Mouse (Mus musculus) adipocyte (in vitro differentiated cells): ENCODE results near the gene Prkar1b.

Source experiments
- DNase-seq: peaks from one replicate; pipeline ENCODE4 v3.0.0-alpha.2; 2016; ENCODE audit warnings: low spot score

Prkar1b gene

DNA sequence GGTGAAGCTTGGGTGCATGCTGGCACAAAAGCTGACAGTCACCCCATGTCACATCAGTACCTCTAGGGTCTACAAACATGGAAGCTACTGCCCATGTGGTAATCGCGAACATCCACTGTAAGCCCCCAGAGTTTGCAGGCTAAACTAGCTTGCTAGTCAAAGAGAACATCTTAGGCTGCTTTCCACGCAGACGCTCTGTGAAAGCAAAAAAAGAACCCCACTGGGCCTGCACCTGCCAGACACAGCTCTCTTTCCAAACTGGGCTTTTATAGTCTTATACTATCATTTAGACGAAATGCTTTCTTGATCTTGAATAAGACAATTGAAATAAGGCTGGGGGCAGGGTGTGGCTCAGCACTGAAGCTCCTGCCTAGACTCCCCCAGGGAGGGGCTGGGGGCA is 88.1 kb downstream of the Prkar1b start:
- DNase-seq: no peak

DNA sequence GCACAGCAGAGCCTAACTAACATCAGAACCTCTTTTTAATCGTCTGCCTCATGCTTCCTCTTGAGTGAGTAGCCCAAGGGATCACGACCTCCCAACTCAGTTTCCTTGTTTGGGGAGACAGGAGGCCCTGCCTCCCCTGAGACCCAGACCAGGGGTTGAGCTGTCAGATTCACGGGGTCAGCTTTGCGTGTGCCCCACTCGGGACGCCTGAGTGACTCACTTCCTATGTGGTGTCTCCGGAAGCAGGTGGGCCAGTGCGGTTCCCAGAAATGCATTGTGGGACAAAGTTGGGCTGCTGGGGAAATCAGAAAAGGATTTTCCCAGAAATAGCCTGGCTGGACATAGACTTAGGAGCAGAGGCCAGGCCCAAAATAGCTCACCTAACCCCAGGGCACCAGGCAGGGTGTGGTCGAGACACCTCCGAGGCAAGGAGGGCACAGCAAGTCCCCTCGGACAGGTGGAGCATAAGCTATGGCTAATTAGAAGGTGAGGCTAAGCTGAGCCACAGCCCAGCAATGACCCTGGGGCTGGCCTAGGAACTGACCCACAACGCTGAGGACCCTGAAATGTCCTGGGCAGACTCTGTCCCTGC is 89.2 kb downstream of the Prkar1b start:
- DNase-seq: no peak

DNA sequence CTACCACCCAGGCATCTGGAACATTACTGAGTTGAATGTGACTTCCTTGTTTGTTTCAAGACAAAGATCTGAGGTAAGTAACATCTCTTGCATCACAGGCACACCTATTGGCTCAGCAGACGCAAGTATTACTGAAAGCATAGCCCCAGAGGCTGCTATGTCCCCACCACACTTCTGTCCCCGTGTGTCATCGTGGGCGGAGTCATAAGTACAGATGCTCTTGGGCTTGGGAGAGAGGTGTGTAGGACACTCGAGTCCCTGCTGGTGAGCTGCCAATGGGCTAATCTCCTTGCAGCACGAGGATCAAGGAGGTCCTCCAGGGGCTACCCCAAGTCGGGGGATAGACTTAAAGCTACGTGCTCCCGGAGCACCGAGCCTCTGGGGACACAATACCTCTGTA is 96.6 kb downstream of the Prkar1b start:
- no peak for DNase-seq

DNA sequence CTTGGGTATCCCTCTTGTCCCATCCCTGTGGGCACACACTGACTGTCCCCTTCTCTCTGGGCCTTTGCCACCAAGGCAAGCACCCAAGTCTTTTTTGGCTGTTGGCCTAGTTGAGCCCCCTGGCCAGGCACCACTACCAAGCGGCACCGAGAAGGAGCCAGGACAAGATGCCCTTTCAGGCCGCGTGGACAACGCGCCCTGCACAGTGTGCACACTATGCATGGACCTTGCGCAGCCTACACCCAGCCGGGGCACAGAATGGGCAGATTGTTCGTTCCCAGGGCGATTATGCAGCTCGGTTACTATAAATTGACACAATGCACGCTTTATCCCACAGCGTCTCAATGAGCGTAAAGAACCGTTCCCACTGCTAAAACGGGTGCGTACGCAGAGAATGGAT is 98.5 kb downstream of the Prkar1b start:
- DNase-seq: no peak

DNA sequence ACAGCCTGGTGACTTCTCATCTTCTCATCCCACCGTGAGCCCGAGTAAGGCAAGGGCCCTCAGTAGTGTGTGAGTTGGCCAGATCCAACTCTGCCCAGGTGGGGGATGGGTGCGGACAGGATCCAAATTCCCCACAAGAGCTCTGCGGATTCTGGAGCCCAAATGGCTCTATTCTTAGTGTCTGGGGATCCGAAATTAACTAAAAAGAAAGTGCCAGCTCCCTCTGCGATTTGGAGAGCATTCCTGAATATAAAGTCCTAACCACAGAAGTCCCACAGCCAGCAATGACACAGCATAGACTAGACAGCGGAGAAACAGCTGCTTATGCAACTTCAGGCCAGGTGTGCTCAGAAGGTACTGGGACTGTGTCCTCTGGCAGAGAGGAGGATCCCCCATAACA is 100.4 kb downstream of the Prkar1b start:
- no peak for DNase-seq

DNA sequence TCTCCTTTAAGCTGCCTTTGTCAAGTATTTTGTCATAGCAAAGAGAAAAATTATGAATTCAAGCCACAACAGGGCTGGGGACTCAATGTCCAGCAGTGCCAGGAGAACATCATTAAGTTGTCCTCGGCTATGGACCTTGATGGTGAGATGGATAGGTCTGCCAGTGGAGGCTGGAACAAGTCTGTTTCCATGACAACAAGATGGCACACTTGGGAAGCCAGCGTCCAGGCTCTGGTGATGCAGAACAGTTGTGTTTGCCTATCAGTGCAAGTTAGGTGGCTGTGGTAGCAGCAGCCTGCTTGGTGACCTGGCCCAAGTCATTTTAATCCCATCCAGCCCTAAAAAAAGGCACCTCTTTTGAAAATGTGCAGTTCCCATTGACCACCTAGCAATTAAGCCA is 102.6 kb downstream of the Prkar1b start:
- no peak for DNase-seq

DNA sequence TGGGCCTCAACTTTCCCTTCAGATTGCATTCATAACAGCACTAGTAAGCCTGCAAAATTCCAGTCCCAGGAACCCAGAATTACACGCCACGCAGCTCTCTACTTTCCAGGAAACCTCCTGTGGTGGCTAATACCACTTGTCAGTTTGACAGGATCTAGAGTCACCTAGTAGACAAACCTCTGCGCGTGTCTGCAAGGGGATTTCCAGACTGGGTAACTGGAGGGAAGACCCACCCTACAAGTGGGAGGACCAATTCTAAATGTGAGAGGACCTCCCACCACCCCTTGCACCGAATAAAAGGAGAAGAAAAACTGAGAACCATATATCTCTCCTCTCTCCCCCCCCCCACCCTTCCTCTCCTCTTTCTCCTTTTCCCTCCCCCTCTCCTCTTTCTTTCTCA is 103.2 kb downstream of the Prkar1b start:
- DNase-seq: no peak

DNA sequence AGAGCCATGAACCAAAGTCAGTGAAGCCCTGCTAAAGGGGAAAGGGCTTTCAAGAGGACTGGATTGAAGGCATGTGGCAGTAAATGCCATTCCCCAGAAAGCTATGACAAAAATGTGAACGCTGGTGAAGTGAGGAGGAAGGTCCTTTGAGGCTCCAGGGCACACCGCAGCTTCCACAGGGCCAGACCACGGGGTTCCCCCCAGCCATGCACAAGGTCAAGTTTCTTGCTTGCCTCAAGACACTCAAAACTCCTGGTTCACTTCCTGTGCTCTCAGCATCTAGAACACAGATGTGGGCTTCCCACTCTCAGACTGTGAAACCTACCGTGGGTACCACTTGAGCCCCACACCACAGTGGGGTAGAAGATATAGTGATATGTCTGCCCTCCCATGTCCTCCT is 106.3 kb downstream of the Prkar1b start:
- no peak for DNase-seq

DNA sequence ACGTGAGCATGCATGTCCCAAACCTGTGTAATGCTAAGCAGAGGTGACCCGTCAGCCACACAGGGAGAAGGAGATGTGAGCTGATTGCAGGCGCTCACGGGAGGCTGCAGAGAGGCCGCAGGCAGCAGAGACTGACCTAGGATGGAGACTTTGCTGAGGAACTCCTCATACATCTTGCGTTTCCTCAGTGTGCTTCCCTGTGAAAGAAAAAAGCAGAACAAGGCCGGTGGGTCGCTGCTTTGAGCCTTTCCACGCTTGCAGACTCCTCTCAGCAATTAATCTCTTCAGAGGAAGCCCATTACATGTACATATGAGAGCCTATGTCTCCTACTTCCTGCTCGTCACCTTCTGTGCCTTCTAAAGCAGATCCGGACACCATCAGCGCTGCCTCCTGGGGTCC is 107.5 kb downstream of the Prkar1b start:
- DNase-seq: no peak

DNA sequence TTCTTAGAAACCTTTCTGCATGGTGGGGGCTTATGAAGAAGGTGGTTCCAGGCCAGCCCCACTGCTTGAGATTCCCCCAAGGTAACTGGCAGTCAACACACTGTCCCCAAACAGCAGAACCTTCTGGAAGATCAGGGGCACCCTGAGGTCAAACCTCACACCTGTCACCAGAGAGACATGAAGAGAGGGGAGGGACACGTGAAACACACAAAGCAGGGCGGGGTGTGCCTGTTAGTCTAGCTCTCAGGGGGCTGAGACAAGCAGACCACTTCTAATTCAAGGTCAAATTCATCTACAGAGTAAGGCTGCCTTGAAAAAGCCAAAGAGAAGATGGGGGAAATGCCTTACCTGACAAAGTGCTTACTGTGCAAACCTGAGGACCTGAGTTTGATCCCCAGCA is 114.6 kb downstream of the Prkar1b start:
- no peak for DNase-seq

DNA sequence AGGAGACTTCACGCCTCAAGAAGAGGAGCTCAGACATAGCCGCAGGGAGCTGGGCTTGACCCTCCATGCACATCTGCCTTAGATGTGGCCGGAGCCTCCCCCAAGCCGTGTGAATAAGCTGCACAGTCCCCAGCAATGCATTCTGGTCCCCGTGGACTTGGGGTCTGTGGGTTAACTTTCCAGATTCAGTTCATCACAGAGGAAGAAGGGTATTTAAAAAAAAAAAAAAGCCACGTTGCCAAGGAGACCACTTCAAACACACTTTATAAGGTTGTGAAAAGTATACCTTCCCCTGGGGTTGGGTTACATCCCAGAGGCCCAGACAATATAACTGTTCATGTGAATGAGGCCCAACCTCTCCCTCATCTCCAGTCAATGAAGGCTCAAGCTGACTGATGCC is 115.1 kb downstream of the Prkar1b start:
- DNase-seq: no peak

DNA sequence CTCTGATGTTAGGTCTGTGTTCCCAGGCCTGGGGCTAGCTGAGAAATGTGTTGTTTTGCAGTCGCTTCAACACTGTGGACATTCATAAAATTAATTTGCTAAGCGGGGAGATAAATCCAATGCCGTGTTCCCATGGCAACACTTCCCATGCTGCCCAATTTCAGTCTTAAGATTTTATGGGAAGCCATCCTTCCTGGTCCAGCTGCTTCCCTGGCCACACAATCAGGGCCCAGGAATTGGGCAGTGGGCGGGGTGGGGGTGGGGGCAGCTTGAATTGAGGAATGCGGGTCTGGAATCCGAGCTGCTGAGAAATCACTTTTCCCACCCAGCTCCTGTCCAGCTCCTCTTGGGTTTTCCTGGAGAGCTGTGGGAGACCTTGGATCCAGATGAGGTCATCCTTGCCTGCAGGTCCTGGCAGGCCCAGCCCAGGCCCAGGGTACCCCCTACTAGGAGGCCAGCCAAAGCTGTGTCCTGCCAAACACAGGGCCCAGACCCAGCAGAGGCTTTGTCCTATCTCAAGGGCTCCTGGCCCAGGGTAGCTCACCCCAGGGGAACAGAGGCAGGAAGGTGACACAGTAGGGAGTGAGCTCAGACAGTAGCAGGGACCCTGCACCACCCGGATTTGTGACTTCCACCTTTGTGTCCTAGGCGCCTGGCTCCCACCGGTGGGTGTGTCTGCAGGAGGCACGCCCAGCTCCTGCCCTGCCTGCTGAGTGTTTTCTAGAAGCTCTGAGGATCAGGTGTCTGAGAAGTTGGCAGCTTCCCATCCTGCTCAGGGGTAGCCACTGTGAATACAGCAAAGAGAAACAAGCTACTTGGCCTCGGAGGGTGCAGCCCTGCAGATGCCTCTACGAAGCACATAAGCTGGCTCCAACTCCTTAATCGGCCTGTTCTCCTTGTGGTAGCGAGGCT is 116.1 kb downstream of the Prkar1b start:
- DNase-seq: peak; percentile 36

DNA sequence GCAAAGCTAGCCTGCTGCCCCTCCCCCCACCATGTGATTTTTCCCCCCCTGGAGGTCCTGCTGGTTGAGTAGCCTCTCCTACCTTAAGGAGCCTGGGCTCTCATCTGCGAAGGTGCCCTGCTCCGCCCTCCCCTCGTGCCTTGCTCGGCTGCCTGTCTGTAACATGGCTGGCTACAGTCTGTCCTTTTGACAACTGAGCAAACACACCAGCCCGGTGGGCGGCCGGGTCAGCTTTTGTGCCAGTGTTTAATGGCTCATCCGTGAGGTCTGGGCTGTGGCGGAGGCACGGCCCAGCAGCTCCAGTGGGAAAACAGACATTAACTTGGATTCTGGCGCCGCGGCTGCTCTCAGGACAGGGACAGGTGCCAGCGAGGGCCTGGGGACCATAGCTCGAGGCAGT is 122.2 kb downstream of the Prkar1b start:
- DNase-seq: no peak

DNA sequence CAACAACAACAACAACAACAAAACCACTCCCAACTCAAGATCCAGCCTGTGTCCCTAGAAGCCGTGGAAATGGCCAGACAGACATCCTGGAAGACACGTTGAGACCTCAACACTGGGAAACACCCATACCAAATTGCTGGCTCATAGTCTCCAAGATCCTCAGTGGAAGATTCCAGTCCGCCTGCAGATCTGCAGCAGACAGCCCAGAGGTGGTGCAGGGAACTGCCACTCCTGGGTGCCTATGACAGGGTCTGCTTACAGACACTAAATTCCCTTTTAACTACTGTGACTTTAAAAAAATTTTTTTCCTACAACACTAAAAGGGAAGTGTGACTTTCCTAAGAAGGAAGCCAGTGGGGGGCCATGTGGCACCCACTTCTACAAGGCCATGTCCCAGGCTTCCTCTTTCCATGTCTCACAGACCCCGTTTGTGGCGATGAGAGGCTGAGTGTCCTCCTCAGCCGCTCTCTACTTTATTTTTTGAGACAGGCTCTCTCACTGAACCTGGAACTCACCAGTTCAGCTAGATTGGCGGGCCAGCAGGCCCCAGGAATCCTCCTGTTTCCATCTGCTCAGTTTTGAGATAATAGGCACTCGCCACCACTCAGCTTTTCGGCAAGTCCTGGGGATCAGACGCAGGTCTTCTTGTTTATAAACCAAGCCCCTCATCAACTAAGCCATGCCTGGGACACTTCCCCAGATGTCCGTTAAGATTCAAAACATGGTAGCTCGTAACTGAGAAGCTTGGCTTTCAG is 125.3 kb downstream of the Prkar1b start:
- no peak for DNase-seq

DNA sequence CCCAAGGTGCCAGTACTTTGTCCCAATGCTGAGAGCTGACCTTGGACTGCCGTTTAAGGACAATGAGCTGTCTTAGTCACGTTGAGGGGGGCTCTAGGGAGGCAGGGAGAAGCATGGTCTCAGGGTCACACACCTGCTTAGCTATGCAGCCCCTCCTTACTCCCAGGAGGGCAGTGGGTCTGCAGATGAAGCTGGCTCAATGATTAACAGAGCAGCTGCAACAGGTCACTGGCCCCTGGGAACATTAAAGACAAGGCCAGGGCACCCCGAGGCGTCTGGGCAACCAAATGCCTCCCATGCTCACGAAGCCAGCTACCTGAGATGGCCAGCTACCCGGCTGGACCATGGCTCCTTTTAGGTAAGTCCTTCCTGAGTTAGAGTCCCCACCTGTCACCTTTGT is 129.2 kb downstream of the Prkar1b start:
- DNase-seq: no peak

DNA sequence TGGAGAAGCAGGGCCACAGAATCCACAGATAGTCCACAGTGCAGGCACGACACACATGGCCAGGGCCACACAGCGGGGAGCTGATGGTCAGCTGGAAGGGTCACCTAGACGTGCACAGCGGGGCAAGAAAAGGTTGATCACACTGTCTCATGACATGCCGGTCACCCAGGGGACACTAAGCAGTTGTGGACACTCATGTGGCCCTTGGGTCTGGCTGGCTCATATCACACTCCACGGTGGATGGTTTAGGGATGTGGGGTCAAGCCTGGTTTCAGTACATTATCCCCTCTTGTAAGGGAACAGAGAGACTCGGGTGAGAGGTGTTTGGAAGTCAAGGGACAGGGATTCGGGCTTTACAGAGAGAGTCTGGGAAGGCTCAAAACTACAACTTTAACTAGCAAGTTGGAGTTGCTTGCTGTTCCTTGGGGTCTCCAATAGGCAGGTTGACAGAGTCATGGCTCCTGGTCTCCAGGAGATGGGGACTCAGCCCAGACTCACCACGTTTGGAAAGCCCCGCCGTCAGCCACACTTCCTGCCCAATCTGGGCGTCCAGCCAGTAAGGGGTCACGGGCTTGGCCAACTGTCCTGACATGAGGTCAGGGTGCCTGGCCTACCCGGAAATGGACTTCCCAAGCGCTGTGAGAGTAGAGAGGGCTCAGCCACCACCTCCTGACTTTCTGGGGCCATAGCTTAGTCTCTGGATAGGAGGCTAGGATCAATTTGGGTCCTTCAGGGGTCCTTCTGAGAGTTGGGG is 132.3 kb downstream of the Prkar1b start:
- DNase-seq: peak; percentile 75

DNA sequence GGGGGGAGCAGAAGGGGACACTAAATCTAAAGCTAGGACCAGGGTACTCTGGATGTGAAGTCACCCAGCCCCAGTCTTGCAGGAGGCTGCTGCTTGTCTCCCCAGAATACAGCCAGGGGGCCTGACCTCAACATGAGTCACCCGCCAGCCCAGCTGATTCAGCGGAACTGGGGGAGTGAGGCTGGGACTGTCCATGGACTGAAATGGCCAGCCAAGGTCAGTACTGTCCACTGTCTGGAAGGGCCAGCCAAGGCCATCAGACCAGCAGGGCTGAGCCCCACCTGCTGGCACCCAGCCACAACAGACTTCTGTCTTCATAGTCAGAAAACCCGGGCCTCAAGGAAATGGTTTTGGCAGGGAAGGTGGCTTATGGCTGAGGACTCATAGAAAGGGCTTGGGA is 134.7 kb downstream of the Prkar1b start:
- peak; percentile 44 for DNase-seq

DNA sequence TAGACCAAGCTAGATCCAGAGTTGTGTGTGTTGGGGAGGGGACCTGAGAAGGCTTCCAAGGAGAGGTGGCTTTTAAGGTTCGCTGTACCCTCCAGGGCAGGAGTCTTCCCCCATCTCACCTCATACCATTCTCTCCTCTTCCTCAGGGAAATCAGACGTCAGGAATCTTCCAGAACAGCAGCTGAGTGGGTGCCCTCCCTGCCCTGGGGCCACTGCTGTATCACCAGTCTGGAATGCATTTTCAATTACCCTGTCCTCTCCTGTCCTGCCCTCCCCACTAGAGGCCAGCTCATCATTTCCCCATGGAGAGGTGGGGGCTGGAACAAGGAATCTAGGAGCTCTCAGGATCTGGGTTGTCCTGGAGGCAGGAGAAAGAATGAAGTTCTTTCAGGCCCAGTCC is 139.2 kb downstream of the Prkar1b start:
- DNase-seq: no peak

DNA sequence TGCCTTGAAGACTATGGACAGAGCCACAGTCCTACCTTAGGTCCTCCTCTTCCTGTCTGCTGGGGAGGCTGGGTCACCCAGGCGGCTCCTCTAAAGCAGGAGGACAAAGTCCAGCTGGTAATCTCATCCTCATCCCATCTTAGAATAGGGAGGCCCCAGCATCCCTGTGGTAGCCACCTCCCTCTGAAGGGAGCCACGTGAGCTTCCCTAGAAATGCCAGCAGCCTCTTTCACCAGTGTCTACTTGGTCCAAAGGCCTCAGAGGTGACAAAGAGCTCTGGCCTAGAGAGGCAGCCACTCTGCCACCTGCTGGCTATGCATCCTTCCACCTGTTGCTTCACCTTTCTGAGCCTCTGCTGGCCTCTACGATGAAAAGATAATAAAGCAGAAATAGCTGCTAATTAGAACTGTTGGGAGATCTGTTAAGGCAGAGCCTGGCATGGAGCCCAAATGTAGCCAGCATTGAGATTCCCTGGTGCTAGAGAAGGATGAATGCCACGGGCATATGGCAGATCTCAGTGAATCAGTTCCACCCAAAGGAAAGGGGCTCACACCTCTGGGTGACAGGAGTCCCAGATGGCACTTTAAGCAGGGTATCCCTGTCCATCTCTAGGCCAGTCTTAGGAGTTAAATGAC is 142.5 kb downstream of the Prkar1b start:
- DNase-seq: no peak

DNA sequence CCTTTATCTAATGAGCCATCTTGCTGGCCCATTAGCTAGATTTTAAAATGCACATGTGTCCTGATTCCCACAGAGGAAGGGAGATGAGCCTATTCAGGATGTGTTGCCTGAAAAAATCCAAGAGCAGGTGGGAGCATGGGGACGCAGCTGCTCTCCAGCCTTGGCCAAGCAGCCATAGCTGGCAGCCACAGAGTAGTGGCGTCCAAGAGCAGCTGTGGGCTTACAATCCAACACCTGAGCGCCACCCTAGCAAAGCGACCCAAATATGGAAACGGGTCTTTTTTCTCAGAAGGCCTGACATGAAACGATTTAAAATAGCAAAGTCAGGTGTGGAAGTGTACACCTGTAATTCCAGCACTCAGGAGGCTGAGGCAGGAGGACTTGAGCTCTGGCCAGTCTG is 145.2 kb downstream of the Prkar1b start:
- DNase-seq: no peak

DNA sequence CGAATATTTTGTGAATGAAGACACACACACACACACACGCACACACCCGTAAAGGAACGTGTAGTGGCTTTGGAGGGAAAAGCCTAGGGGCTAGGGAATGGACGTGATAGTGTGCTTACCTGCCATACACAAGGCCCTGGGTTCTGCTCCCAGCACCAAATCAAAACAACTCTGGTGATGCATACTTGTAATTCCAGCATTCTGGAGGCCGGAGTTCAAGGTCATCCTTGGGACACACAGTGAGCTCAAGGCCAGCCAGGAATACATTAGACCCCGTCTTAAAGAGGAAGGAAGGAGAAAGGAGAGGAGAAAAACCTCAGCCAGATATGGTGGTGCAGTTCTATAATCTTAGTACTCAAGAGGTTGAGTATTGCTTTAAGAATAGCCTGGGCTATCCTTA is 150.1 kb downstream of the Prkar1b start:
- no peak for DNase-seq
